Mouse (Mus musculus) heart, embryonic 12.5 days (tissue): ENCODE results near the gene Smc1b. TPM values are rescaled to one million over a fixed set of nuclear protein-coding genes. Genes with fewer than 3 reads are reported as not detected.
A peak's percentile ranks its signal among the peaks of the same experiment; 100 is the strongest.

ENCODE experiments used
- ATAC-seq: fragments of 200-750 bp; cut with Nextera tagmentation; 2 replicates; pipeline ENCODE4 v1.8.0; 2017; ENCODE audit warnings: moderate TSS enrichment, moderate library complexity; ENCODE audit not compliant: insufficient number of reproducible peaks, low FRiP score
- H3K27ac ChIP-seq: fragments of 300-500 bp; sonication (generic); 2 replicates; pipeline ENCODE4 v1.5.1; 2016; ENCODE audit warnings: mild to moderate bottlenecking, moderate library complexity; ENCODE audit not compliant: poor library complexity, severe bottlenecking
- H3K27me3 ChIP-seq: fragments of 300-500 bp; sonication (generic); replicated peaks from 2 replicates; pipeline ENCODE4 v1.6.1; 2016; ENCODE audit warnings: mild to moderate bottlenecking, moderate library complexity
- H3K36me3 ChIP-seq: fragments of 300-500 bp; sonication (generic); 2 replicates; pipeline ENCODE4 v1.6.1; 2016; ENCODE audit warnings: mild to moderate bottlenecking, moderate library complexity
- H3K4me1 ChIP-seq: fragments of 300-500 bp; sonication (generic); replicated peaks from 2 replicates; pipeline ENCODE4 v1.6.1; 2016; ENCODE audit warnings: mild to moderate bottlenecking
- H3K4me2 ChIP-seq: fragments of 300-500 bp; sonication (generic); 2 replicates; pipeline ENCODE4 v1.6.1; 2016; ENCODE audit warnings: mild to moderate bottlenecking, moderate library complexity
- H3K4me3 ChIP-seq: fragments of 300-500 bp; sonication (generic); 2 replicates; pipeline ENCODE4 v1.5.1; 2016; ENCODE audit warnings: mild to moderate bottlenecking
- H3K9ac ChIP-seq: fragments of 300-500 bp; sonication (generic); 2 replicates; pipeline ENCODE4 v1.6.1; 2016; ENCODE audit warnings: mild to moderate bottlenecking, moderate library complexity
- H3K9me3 ChIP-seq: fragments of 300-500 bp; sonication (generic); replicated peaks from 2 replicates; pipeline ENCODE4 v1.6.1; 2016; ENCODE audit warnings: mild to moderate bottlenecking, moderate library complexity
- WGBS: fragments of 180-500 bp; shearing (Covaris S2); methylation state at CpG from one replicate; pipeline ENCODE4 v1.1.7; 2016; 5-methylcytosine and 5-hydroxymethylcytosine counted together
- polyA plus RNA-seq: library from polyadenylated mRNA; unstranded; fragments of >200 nt; fragmentation: Nextera tagmentation; extraction: Ambion mirVana; gene quantifications from 2 replicates; pipeline ENCODE4 v1.2.1, GENCODE M21; 2016

Smc1b gene
- polyA plus RNA-seq, 1 experiment from 2014 or later: 0.09 TPM

- ATAC-seq: no peak
- Histone ChIP-seq H3K27ac (0 out of 2 replicates have a peak overlapping the region, but pooled peaks have one; percentile 17), H3K4me1 (peaks cover 34% of the 10 kb centered on the region), H3K4me2 (peak overlapping the region; percentile 2; the same call in 1 of the 2 replicates), H3K4me3 (no peak overlapping the region), H3K36me3 (no peaks in the 10 kb centered on the region), H3K9ac (no peak overlapping the region), H3K27me3 (peaks cover 26% of the 10 kb centered on the region), H3K9me3 (no peaks in the 10 kb centered on the region)
- 24% methylated on average over 21 of the region's 21 CpGs for WGBS
Measured at GRCm38 (mm10) chr15:85162693-85163663, 31.2 kb upstream of the Smc1b start.

DNA sequence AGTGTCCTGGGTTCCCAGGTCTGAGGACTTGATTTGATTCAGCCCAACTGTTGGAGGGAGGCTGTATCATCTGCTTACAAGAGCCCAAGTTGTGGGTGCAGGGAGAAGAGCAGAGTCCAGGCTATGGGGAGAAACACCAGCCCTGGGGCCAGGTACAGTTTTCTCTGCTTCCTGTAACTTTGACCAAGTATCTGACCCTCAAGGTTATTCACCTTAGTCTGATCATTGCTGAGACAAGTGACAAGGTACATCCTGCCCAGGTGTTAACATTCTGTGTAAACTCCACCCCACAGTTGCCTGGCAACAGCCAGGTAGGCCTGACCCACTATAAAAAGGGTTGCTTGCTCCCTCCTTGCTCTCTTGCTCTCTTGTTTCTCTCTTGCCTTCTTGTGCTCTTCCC lies 29.7 kb upstream of the Smc1b start:
- Histone ChIP-seq H3K4me1 (peaks cover 30% of the 10 kb centered on the region), H3K36me3 (no peaks in the 10 kb centered on the region), H3K4me3 (no peak overlapping the region), H3K27me3 (peaks cover 26% of the 10 kb centered on the region), H3K4me2 (no peak overlapping the region), H3K9ac (no peak overlapping the region), H3K9me3 (peaks cover 3% of the 10 kb centered on the region; the same call in 1 of the 2 replicates), H3K27ac (no peak overlapping the region)
- no peak for ATAC-seq

GRCm38 (mm10) chr15:85156198-85156597 lies 24.4 kb upstream of the Smc1b start:
- H3K36me3 ChIP-seq: no peaks in the 10 kb centered on the region
- H3K4me3 ChIP-seq: no peak overlapping the region
- peaks cover 28% of the 10 kb centered on the region for H3K4me1 ChIP-seq
- peaks cover 3% of the 10 kb centered on the region; the same call in 1 of the 2 replicates for H3K9me3 ChIP-seq
- peak; percentile 37; the same call in 1 of the 2 replicates for ATAC-seq
- 14% methylated on average over 4 of the region's 4 CpGs for WGBS
- H3K27me3 ChIP-seq: peaks cover 22% of the 10 kb centered on the region
- H3K9ac ChIP-seq: no peak overlapping the region
- H3K4me2 ChIP-seq: no peak overlapping the region
- 0 out of 2 replicates have a peak overlapping the region, but pooled peaks have one; percentile 9 for H3K27ac ChIP-seq

GRCm38 (mm10) chr15:85154091-85154490 lies 22.3 kb upstream of the Smc1b start:
- Histone ChIP-seq H3K9me3 (peaks cover 3% of the 10 kb centered on the region; the same call in 1 of the 2 replicates), H3K4me1 (peaks cover 28% of the 10 kb centered on the region), H3K36me3 (no peaks in the 10 kb centered on the region), H3K4me2 (no peak overlapping the region), H3K27me3 (peaks cover 24% of the 10 kb centered on the region), H3K4me3 (no peak overlapping the region), H3K27ac (no peak overlapping the region), H3K9ac (no peak overlapping the region)
- no peak for ATAC-seq
- 90% methylated on average over 3 of the region's 3 CpGs for WGBS

- H3K36me3 ChIP-seq: no peaks in the 10 kb centered on the region
- H3K4me3 ChIP-seq: no peak overlapping the region
- ATAC-seq: no peak
- 65% methylated on average over 3 of the region's 3 CpGs for WGBS
- H3K9me3 ChIP-seq: no peaks in the 10 kb centered on the region
- H3K9ac ChIP-seq: no peak overlapping the region
- H3K27ac ChIP-seq: no peak overlapping the region
- H3K27me3 ChIP-seq: peaks cover 32% of the 10 kb centered on the region
- H3K4me2 ChIP-seq: no peak overlapping the region
- H3K4me1 ChIP-seq: peaks cover 22% of the 10 kb centered on the region
Measured at GRCm38 (mm10) chr15:85152577-85152976, 20.8 kb upstream of the Smc1b start.

- 19% methylated on average over 13 of the region's 13 CpGs for WGBS
- peak; percentile 44; the same call in 1 of the 2 replicates for ATAC-seq
- peaks cover 17% of the 10 kb centered on the region for H3K4me1 ChIP-seq
- no peak overlapping the region for H3K4me3 ChIP-seq
- H3K27ac ChIP-seq: no peak overlapping the region
- H3K4me2 ChIP-seq: no peak overlapping the region
- H3K27me3 ChIP-seq: peaks cover 32% of the 10 kb centered on the region
- no peak overlapping the region for H3K9ac ChIP-seq
- no peaks in the 10 kb centered on the region for H3K36me3 ChIP-seq
- no peaks in the 10 kb centered on the region for H3K9me3 ChIP-seq
Measured at GRCm38 (mm10) chr15:85151433-85151918, 19.7 kb upstream of the Smc1b start.

DNA sequence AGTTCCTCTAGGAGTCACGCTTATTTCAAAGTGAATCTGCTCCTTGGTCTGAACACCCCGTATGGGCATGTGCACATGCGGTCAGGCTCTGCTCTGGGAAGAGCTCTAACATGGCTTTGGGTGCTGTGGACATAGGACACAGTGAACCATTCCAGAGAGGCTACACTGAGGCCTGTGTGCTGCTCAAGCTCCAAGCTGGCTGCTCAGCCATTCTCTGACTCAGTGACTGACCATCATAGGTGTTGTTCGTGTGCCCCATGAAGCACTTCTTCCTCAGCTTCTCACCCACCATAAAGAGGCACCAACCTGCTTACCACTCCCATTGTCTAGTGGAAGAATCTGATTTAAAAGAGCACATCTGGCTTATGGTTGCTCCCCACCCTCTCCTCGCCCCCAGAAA lies 12.5 kb upstream of the Smc1b start:
- H3K4me3 ChIP-seq: no peak overlapping the region
- H3K36me3 ChIP-seq: no peaks in the 10 kb centered on the region
- ATAC-seq: no peak
- H3K27ac ChIP-seq: no peak overlapping the region
- H3K4me1 ChIP-seq: no peaks in the 10 kb centered on the region
- 0 out of 2 replicates have a peak, but pooled peaks cover 3% of the 10 kb centered on the region for H3K9me3 ChIP-seq
- H3K9ac ChIP-seq: no peak overlapping the region
- 82% methylated on average over 5 of the region's 5 CpGs for WGBS
- peaks cover 37% of the 10 kb centered on the region for H3K27me3 ChIP-seq
- H3K4me2 ChIP-seq: no peak overlapping the region

DNA sequence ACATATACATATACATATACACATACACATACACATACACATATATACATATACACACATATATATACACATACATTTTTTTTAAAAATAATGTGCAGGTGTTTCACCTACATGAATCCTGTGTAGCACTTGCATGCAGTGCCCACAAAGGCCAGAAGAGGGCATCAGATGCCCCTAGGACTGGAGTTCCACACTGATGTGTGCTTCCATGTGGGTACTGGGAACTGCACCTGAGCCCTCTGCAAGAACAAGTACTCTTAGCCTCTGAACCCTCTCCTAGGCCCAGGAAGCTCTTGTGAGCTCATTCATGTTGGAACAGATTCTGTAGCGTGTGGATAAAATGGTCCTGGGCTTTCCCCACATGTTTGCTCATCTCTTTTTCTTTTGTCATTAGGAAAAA lies 12.0 kb upstream of the Smc1b start:
- 0 out of 2 replicates have a peak, but pooled peaks cover 3% of the 10 kb centered on the region for H3K9me3 ChIP-seq
- H3K4me2 ChIP-seq: no peak overlapping the region
- no peak overlapping the region for H3K4me3 ChIP-seq
- no peak for ATAC-seq
- H3K9ac ChIP-seq: no peak overlapping the region
- no peaks in the 10 kb centered on the region for H3K36me3 ChIP-seq
- peaks cover 37% of the 10 kb centered on the region for H3K27me3 ChIP-seq
- H3K4me1 ChIP-seq: no peaks in the 10 kb centered on the region
- 82% methylated on average over 1 of the region's 1 CpGs for WGBS
- no peak overlapping the region for H3K27ac ChIP-seq

- 84% methylated on average over 11 of the region's 11 CpGs for WGBS
- Histone ChIP-seq H3K36me3 (no peaks in the 10 kb centered on the region), H3K4me2 (no peak overlapping the region), H3K4me3 (no peak overlapping the region), H3K27ac (no peak overlapping the region), H3K27me3 (peaks cover 32% of the 10 kb centered on the region), H3K9me3 (0 out of 2 replicates have a peak, but pooled peaks cover 3% of the 10 kb centered on the region), H3K4me1 (no peaks in the 10 kb centered on the region), H3K9ac (no peak overlapping the region)
- no peak for ATAC-seq
Measured at GRCm38 (mm10) chr15:85143161-85143560, 11.4 kb upstream of the Smc1b start.

GRCm38 (mm10) chr15:85142441-85142840 lies 10.7 kb upstream of the Smc1b start:
- Histone ChIP-seq H3K9me3 (0 out of 2 replicates have a peak, but pooled peaks cover 3% of the 10 kb centered on the region), H3K27me3 (peaks cover 30% of the 10 kb centered on the region; the same call in 1 of the 2 replicates), H3K4me2 (no peak overlapping the region), H3K36me3 (no peaks in the 10 kb centered on the region), H3K4me1 (no peaks in the 10 kb centered on the region), H3K9ac (no peak overlapping the region), H3K27ac (no peak overlapping the region), H3K4me3 (no peak overlapping the region)
- ATAC-seq: no peak
- 66% methylated on average over 2 of the region's 2 CpGs for WGBS

- no peak overlapping the region for H3K4me3 ChIP-seq
- H3K9me3 ChIP-seq: 0 out of 2 replicates have a peak, but pooled peaks cover 3% of the 10 kb centered on the region
- H3K27me3 ChIP-seq: peaks cover 37% of the 10 kb centered on the region; the same call in 1 of the 2 replicates
- H3K4me1 ChIP-seq: no peaks in the 10 kb centered on the region
- H3K9ac ChIP-seq: no peak overlapping the region
- H3K27ac ChIP-seq: no peak overlapping the region
- H3K4me2 ChIP-seq: no peak overlapping the region
- ATAC-seq: no peak
- no peaks in the 10 kb centered on the region for H3K36me3 ChIP-seq
- WGBS: 75% methylated on average over 10 of the region's 10 CpGs
Measured at GRCm38 (mm10) chr15:85141290-85141689, 9.5 kb upstream of the Smc1b start.
